Mouse (Mus musculus): ENCODE data around the gene Akt1s1. TPM values are rescaled to one million over a fixed set of nuclear protein-coding genes. Genes with fewer than 3 reads are reported as not detected.

The Akt1s1 gene
- polyA plus RNA-seq, 1 experiment from 2014 or later = 89.4 TPM

DNA sequence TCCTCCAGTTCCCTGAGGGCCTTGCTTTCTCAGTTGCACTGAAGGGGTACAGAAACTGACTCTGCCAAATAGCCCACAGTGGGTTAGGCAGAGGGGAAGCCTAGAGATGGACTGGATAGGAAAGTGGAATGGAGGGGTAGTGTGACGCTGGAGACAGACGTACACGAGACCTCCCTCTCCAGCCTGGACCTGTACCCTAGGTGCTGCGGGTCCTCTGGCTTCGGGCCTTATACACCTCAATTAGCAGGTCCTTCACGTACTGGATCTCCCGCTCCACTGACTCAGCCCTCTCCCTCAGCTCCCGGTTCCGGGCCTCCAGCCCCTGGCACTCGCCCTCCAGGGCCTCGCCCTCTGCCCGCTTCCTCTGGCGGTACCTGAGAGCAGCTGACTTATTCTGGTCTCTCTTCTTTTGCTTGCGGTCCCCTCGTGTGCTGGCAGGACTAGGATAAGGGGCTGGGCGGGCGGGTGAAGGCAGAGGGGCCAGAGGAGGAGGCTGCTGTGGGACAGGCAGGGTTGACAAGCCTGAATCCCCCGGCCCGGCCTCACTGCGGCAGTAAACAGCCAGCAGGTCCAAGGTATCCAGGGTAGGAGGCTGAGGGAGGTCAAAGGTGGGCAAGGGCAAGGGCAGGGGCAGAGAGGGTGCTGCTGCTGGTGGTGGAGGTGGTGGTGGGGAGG, 36.0 kb upstream of the Akt1s1 start:
- no peaks in the 10 kb centered on the region for H3K27me3 ChIP-seq (replicated peaks; ENCODE audit: insufficient read depth, low read length)
- H3K36me3 ChIP-seq (ENCODE audit: insufficient read depth, low read length) = no peaks in the 10 kb centered on the region; the same call in 1 of the 2 replicates
- DNase-seq (ENCODE audit: low spot score) (peak; percentile 4), ATAC-seq (no peak)
- no peak overlapping the region for H3K27ac ChIP-seq (ENCODE audit: low read length)
- H3K9ac ChIP-seq (replicated peaks; ENCODE audit: low read depth) = no peak overlapping the region
- no peaks in the 10 kb centered on the region for H3K9me3 ChIP-seq (ENCODE audit: low read length)
- no peak overlapping the region for H3K4me2 ChIP-seq (replicated peaks; ENCODE audit: low read depth, low read length)
- peaks cover 8% of the 10 kb centered on the region; the same call in 1 of the 2 replicates for H3K4me1 ChIP-seq (ENCODE audit: insufficient read depth, low read depth, low read length)
- no peak for TF ChIP-seq EP300 (IDR thresholded peaks at IDR 0.05)
- no peak for TF ChIP-seq CTCF (IDR thresholded peaks at IDR 0.05)
- H3K4me3 ChIP-seq (ENCODE audit: low read depth, low read length) = no peak overlapping the region
- WGBS = 93% methylated on average over 20 of the region's 20 CpGs

DNA sequence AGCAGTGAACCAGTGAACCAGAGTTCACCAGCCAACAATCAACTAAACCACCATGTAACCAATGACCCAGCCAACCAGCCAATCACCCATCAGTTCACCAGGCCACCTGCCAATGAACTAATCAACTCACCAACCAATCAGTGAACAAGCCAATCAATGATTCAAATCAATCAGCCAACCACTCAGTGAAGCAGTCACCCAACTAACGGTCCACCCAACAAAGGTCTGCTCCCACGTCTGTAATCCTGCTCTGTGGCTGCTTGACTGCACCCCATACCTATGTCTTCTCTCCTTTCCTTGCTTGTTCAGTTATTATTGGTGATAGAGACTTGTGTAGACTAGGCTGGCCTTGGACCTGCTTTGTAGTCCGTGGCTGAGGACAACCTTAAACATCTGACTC, 34.8 kb upstream of the Akt1s1 start:
- H3K4me2 ChIP-seq (replicated peaks; ENCODE audit: low read depth, low read length) = no peak overlapping the region
- no peak overlapping the region for H3K4me3 ChIP-seq (ENCODE audit: low read depth, low read length)
- no peak for DNase-seq (ENCODE audit: low spot score)
- WGBS = 86% methylated on average over 3 of the region's 3 CpGs
- no peak overlapping the region for H3K27ac ChIP-seq (ENCODE audit: low read length)
- H3K27me3 ChIP-seq (replicated peaks; ENCODE audit: insufficient read depth, low read length) = no peaks in the 10 kb centered on the region
- no peak overlapping the region for H3K9ac ChIP-seq (replicated peaks; ENCODE audit: low read depth)
- no peaks in the 10 kb centered on the region for H3K9me3 ChIP-seq (ENCODE audit: low read length)
- no peaks in the 10 kb centered on the region; the same call in 1 of the 2 replicates for H3K36me3 ChIP-seq (ENCODE audit: insufficient read depth, low read length)
- ATAC-seq = no peak
- TF ChIP-seq CTCF (IDR thresholded peaks at IDR 0.05) = no peak
- TF ChIP-seq EP300 (IDR thresholded peaks at IDR 0.05) = no peak
- peaks cover 16% of the 10 kb centered on the region; the same call in 1 of the 2 replicates for H3K4me1 ChIP-seq (ENCODE audit: insufficient read depth, low read depth, low read length)

DNA sequence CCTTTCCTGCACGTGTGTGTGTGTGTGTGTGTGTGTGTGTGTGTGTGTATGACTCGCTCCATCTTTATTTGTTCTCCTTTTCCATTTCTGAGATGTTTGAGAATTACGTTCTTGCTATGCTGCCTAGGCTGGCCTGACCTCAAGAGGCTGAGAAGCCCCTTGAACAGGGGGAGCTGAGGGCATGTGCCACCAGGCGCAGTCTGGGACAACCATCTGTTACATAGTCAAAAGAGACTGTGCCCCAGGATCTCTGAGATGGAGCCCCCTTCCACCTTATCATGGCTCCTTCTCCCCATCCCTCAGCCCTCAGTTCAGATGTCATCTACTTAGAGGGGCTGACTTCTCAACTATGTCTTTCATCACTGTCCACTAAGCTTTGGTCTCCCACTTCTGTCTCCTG, 34.4 kb upstream of the Akt1s1 start:
- no peaks in the 10 kb centered on the region for H3K9me3 ChIP-seq (ENCODE audit: low read length)
- DNase-seq (ENCODE audit: low spot score) = peak; percentile 3
- H3K4me3 ChIP-seq (ENCODE audit: low read depth, low read length) = no peak overlapping the region
- no peaks in the 10 kb centered on the region; the same call in 1 of the 2 replicates for H3K36me3 ChIP-seq (ENCODE audit: insufficient read depth, low read length)
- H3K9ac ChIP-seq (replicated peaks; ENCODE audit: low read depth) = no peak overlapping the region
- H3K27me3 ChIP-seq (replicated peaks; ENCODE audit: insufficient read depth, low read length) = no peaks in the 10 kb centered on the region
- H3K27ac ChIP-seq (ENCODE audit: low read length) = no peak overlapping the region
- ATAC-seq = no peak
- peaks cover 18% of the 10 kb centered on the region; the same call in 1 of the 2 replicates for H3K4me1 ChIP-seq (ENCODE audit: insufficient read depth, low read depth, low read length)
- no peak overlapping the region for H3K4me2 ChIP-seq (replicated peaks; ENCODE audit: low read depth, low read length)
- no peak for TF ChIP-seq EP300 (IDR thresholded peaks at IDR 0.05)
- no peak for TF ChIP-seq CTCF (IDR thresholded peaks at IDR 0.05)
- 85% methylated on average over 4 of the region's 4 CpGs for WGBS

DNA sequence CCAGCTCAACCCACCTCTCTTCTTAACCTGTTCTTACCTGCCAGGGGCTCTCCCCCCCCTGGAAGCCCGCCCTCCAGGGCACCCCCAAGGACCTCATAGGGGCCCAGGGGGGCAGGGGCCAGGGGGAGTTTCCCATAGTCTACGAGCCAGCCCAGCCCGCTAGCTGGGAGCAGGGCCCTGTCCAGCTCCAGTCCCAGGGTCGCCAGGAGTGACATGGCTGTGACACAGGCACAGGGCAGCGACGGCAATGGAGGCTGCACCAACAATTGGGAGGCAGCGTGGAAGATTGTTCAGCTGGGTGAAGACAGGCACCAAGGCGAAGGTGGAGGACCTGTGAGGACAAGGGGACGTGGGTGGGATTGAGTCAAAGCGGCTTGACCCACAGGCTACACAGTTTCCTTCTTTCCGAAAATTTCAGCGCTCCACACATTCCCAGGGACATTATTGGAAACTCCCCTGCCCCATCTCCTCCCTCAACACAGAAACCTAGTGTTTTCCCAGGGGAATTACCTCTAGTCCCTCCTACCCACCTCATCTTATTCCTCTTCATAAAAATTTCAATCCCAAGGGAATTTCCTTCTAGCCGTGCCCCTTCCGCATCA, 33.7 kb upstream of the Akt1s1 start:
- Histone ChIP-seq H3K4me1 (ENCODE audit: insufficient read depth, low read depth, low read length) (peaks cover 18% of the 10 kb centered on the region; the same call in 1 of the 2 replicates), H3K4me3 (ENCODE audit: low read depth, low read length) (peak overlapping the region; percentile 90), H3K36me3 (ENCODE audit: insufficient read depth, low read length) (no peaks in the 10 kb centered on the region; the same call in 1 of the 2 replicates), H3K9ac (replicated peaks; ENCODE audit: low read depth) (no peak overlapping the region; the same call in 1 of the 2 replicates), H3K27ac (ENCODE audit: low read length) (peak overlapping the region; percentile 96), H3K4me2 (replicated peaks; ENCODE audit: low read depth, low read length) (peak overlapping the region; percentile 82), H3K27me3 (replicated peaks; ENCODE audit: insufficient read depth, low read length) (no peaks in the 10 kb centered on the region), H3K9me3 (ENCODE audit: low read length) (no peaks in the 10 kb centered on the region)
- TF ChIP-seq CTCF (IDR thresholded peaks at IDR 0.05) = no peak; the same call in 1 of the 2 replicates
- TF ChIP-seq EP300 (IDR thresholded peaks at IDR 0.05) = no peak
- no peak for DNase-seq (ENCODE audit: low spot score)
- WGBS = 29% methylated on average over 13 of the region's 14 CpGs
- no peak for ATAC-seq

DNA sequence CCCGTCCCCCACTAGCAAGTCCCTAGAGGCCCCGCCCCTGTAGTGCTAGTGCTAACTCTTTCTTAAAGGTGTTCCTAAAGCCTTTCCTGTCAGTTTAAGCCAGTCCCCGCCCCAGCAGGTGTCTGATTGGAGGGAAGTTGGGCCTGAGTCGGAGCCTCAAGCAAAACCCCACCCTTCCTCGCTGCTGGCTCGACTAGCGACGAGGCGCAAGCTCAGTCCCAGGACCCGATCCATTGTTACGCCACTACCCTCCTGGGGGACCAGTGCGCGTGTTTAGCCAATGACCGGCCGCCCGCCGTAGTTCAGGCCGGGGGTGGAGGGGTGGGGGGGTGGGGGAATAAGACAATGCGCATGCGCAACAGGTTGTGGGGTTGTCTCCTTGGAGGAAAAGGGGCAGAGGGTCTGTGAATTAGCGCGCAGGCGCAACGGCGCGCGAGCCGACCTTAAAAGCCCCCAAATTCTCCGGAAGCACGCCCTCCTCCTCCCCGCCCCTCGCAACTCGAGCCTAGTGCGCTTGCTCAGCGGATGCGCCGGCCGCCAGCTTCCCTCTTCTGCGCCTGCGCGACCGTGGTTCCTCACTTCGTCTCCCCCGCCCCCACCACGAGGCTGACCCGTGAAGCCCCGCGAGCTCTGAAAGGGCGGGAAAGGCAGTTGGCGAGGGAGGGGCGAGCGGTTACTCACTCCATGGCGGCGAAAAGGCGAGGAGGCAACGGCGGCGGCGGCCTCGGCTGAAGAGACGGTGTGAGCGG, 32.9 kb upstream of the Akt1s1 start, which contains the start of the genes Nup62 and Il4i1:
Gene Nup62, plus strand, starts transcription at position 368 of the 749 bp plus-strand sequence.
Gene Il4i1, plus strand, starts transcription at position 667 of the 749 bp plus-strand sequence.
- Histone ChIP-seq H3K4me3 (ENCODE audit: low read depth, low read length) (peak within 1 kb of the TSS; percentile 90), H3K9me3 (ENCODE audit: low read length) (no peaks in the 10 kb centered on the region), H3K4me2 (replicated peaks; ENCODE audit: low read depth, low read length) (peak within 1 kb of the TSS; percentile 82), H3K27ac (ENCODE audit: low read length) (peak within 1 kb of the TSS; percentile 96), H3K27me3 (replicated peaks; ENCODE audit: insufficient read depth, low read length) (no peaks in the 10 kb centered on the region), H3K4me1 (ENCODE audit: insufficient read depth, low read depth, low read length) (peaks cover 18% of the 10 kb centered on the region; the same call in 1 of the 2 replicates), H3K9ac (replicated peaks; ENCODE audit: low read depth) (peak within 1 kb of the TSS; percentile 82), H3K36me3 (ENCODE audit: insufficient read depth, low read length) (no peaks in the 10 kb centered on the region; the same call in 1 of the 2 replicates)
- TF ChIP-seq EP300 (IDR thresholded peaks at IDR 0.05) (no peak), CTCF (IDR thresholded peaks at IDR 0.05) (no peak)
- DNase-seq (ENCODE audit: low spot score) = peak; percentile 99
- WGBS = under 1% methylated on average over 53 of the region's 62 CpGs
- peak; percentile 95 for ATAC-seq

Data from lung, postnatal 0 days (tissue).